Mouse (Mus musculus) heart, postnatal 0 days (tissue): ENCODE measurements around the gene Drosha. TPM values are rescaled to one million over a fixed set of nuclear protein-coding genes. Genes with fewer than 3 reads are reported as not detected.

ENCODE experiments used
- ATAC-seq: fragments of 200-750 bp; cut with Nextera tagmentation; 2 replicates; pipeline ENCODE4 v1.8.0; 2017; ENCODE audit warnings: low read depth, moderate number of reproducible peaks, moderate library complexity; ENCODE audit not compliant: insufficient read depth
- DNase-seq: peaks from one replicate; pipeline ENCODE4 v3.0.0-alpha.2; 2016; ENCODE audit warnings: low spot score
- H3K27ac ChIP-seq: fragments of 300-500 bp; sonication (generic); 2 replicates; pipeline ENCODE4 v1.5.1; 2014; ENCODE audit warnings: low read depth, mild to moderate bottlenecking
- H3K27me3 ChIP-seq: fragments of 300-500 bp; sonication (generic); 2 replicates; pipeline ENCODE4 v1.6.1; 2014; ENCODE audit warnings: low read length, mixed read lengths; ENCODE audit not compliant: control insufficient read depth, insufficient read depth
- H3K36me3 ChIP-seq: fragments of 300-500 bp; sonication (generic); replicated peaks from 2 replicates; pipeline ENCODE4 v1.6.1; 2014; ENCODE audit warnings: low read length, mixed read lengths; ENCODE audit not compliant: control insufficient read depth, insufficient read depth
- H3K4me1 ChIP-seq: fragments of 300-500 bp; sonication (generic); 2 replicates; pipeline ENCODE4 v1.6.1; 2014; ENCODE audit warnings: antibody characterized with exemption; ENCODE audit not compliant: control insufficient read depth, insufficient read depth
- H3K4me2 ChIP-seq: fragments of 300-500 bp; sonication (generic); 2 replicates; pipeline ENCODE4 v1.6.1; 2014; ENCODE audit warnings: low read depth, mild to moderate bottlenecking, low read length, moderate library complexity
- H3K4me3 ChIP-seq: fragments of 300-500 bp; sonication (generic); 2 replicates; pipeline ENCODE4 v1.5.1; 2014; ENCODE audit warnings: low read depth, low read length
- H3K9ac ChIP-seq: fragments of 300-500 bp; sonication (generic); replicated peaks from 2 replicates; pipeline ENCODE4 v1.6.1; 2014; ENCODE audit warnings: low read depth, low read length, mixed read lengths
- H3K9me3 ChIP-seq: fragments of 300-500 bp; sonication (generic); replicated peaks from 2 replicates; pipeline ENCODE4 v1.6.1; 2016; ENCODE audit warnings: low read length; ENCODE audit not compliant: control insufficient read depth
- CTCF ChIP-seq: IDR thresholded peaks from 2 replicates; pipeline ENCODE4 v1.5.1; 2016; ENCODE audit warnings: antibody characterized with exemption, control low read depth, low read depth
- EP300 ChIP-seq: IDR thresholded peaks from 2 replicates; pipeline ENCODE4 v1.6.1; 2016; ENCODE audit warnings: antibody characterized with exemption, low read depth
- WGBS: fragments of 180-500 bp; shearing (Covaris S2); extraction: QIAGEN DNeasy Blood & Tissue Kit; methylation state at CpG from one replicate; pipeline ENCODE4 v1.1.7; 2014; 5-methylcytosine and 5-hydroxymethylcytosine counted together
- polyA plus RNA-seq: library from polyadenylated mRNA; unstranded; fragments of >200 nt; fragmentation: Nextera tagmentation; extraction: Ambion mirVana; gene quantifications from 2 replicates; pipeline ENCODE4 v1.2.1, GENCODE M21; 2015
- total RNA-seq: library from RNA; depleted of rRNA; stranded (reverse); fragments of >200 nt; gene quantifications from 2 replicates; pipeline ENCODE4 v1.2.3, GENCODE M21; 2014; ENCODE audit warnings: low replicate concordance

Drosha gene
- total and polyA plus RNA-seq, 2 experiments from 2014 or later, result 10.1 to 12.4 TPM

DNA sequence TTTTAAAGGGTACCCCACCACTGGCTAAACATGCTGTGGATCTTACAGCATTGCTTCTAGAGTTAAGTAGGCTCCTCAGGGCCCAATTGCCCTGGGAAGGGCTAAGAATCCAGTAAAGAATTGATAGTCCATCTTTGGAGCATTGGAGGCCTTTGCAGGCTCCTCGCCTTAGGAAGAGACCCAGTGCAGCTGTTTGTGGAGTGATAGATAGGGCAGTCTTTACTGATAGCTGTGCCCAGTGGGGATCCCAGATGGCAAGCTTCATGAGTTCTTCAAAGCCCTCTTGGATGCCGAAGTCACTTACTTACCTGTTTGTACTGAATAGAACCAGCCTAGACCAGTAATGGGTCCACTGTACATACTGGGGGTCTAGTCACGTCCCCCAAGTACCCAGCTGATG is 34.0 kb downstream of the Drosha start:
- Histone ChIP-seq H3K27me3 (no peaks in the 10 kb centered on the region), H3K9ac (no peak overlapping the region), H3K9me3 (no peaks in the 10 kb centered on the region), H3K4me3 (no peak overlapping the region), H3K27ac (no peak overlapping the region), H3K4me1 (no peaks in the 10 kb centered on the region; the same call in 1 of the 2 replicates), H3K4me2 (no peak overlapping the region), H3K36me3 (peaks cover 70% of the 10 kb centered on the region)
- 91% methylated on average over 3 of the region's 3 CpGs for WGBS
- TF ChIP-seq CTCF, result no peak
- no peak for TF ChIP-seq EP300
- ATAC-seq (no peak), DNase-seq (no peak)

DNA sequence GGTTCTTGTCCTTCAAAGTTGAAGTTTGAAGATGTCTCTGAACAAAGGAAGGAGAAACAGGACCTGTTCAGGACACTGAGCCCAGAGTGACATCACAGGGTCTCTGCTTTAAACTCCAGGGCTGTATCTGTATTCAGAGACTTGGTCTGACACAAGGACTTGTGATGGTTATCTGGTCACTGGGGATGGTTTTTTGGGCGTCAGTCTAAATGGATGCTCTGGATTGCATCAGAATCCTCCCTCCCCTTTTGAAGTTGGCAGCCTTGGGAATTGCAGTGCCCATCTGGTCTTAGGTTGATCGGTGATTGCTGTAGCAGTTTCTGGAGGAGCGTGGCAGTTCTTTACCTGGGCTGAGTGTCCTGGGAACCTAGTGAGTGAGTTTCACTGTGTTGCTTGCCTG is 37.4 kb downstream of the Drosha start:
- no peak overlapping the region for H3K4me2 ChIP-seq
- no peak overlapping the region for H3K27ac ChIP-seq
- no peaks in the 10 kb centered on the region for H3K27me3 ChIP-seq
- H3K4me1 ChIP-seq, result no peaks in the 10 kb centered on the region; the same call in 1 of the 2 replicates
- no peak overlapping the region for H3K4me3 ChIP-seq
- no peak for ATAC-seq
- no peak overlapping the region for H3K9ac ChIP-seq
- no peak for DNase-seq
- TF ChIP-seq CTCF, result no peak
- no peak for TF ChIP-seq EP300
- peaks cover 38% of the 10 kb centered on the region for H3K36me3 ChIP-seq
- 81% methylated on average over 3 of the region's 3 CpGs for WGBS
- H3K9me3 ChIP-seq, result no peaks in the 10 kb centered on the region

- H3K4me2 ChIP-seq, result no peak overlapping the region
- no peaks in the 10 kb centered on the region for H3K27me3 ChIP-seq
- no peaks in the 10 kb centered on the region for H3K4me1 ChIP-seq
- DNase-seq, result peak; percentile 35
- ATAC-seq, result no peak
- peaks cover 41% of the 10 kb centered on the region for H3K36me3 ChIP-seq
- H3K27ac ChIP-seq, result no peak overlapping the region
- no peak for TF ChIP-seq EP300
- TF ChIP-seq CTCF, result no peak
- WGBS, result 22% methylated on average over 1 of the region's 1 CpGs
- H3K9me3 ChIP-seq, result no peaks in the 10 kb centered on the region
- H3K4me3 ChIP-seq, result no peak overlapping the region
- no peak overlapping the region for H3K9ac ChIP-seq
Observed at GRCm38 (mm10) chr15:12863669-12864068, 39.1 kb downstream of the Drosha start.

- ATAC-seq, result no peak
- H3K36me3 ChIP-seq, result peaks cover 23% of the 10 kb centered on the region
Observed at GRCm38 (mm10) chr15:12865595-12866314, 41.1 kb downstream of the Drosha start.

DNA sequence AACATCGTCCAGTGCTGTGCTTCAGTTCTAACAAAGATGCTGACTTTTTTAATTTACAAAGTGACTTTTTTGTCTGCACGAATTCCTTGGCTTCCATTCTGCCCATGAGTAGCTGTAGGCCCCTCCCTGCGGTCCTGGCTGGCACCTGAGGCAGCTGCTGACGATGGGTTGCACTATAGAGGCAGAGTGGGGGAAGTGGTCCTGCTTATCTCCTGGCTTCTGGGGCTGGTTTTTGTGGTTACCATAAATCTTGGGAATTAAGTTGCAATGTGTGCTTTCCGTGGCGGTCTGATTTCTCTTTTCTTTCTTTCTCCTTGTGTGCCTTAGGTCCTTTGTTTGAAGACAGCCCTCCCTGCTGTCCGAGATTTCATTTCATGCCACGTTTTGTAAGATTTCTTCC is 42.7 kb downstream of the Drosha start:
- ATAC-seq, result no peak
- WGBS, result 84% methylated on average over 8 of the region's 8 CpGs
- DNase-seq, result no peak
- no peak overlapping the region for H3K27ac ChIP-seq
- no peak for TF ChIP-seq EP300
- no peak for TF ChIP-seq CTCF
- H3K4me1 ChIP-seq, result no peaks in the 10 kb centered on the region
- H3K27me3 ChIP-seq, result no peaks in the 10 kb centered on the region
- no peak overlapping the region for H3K9ac ChIP-seq
- H3K9me3 ChIP-seq, result no peaks in the 10 kb centered on the region
- H3K4me2 ChIP-seq, result no peak overlapping the region
- no peak overlapping the region for H3K4me3 ChIP-seq
- H3K36me3 ChIP-seq, result peaks cover 15% of the 10 kb centered on the region

More at GRCm38 (mm10) chr15:12865595-12866314, 41.1 kb downstream of the Drosha start:
- 67% methylated on average over 7 of the region's 7 CpGs for WGBS
- DNase-seq, result no peak
- Histone ChIP-seq H3K4me2 (no peak overlapping the region), H3K9me3 (no peaks in the 10 kb centered on the region), H3K27me3 (no peaks in the 10 kb centered on the region), H3K27ac (no peak overlapping the region), H3K9ac (no peak overlapping the region), H3K4me1 (no peaks in the 10 kb centered on the region), H3K4me3 (no peak overlapping the region)
- TF ChIP-seq CTCF (no peak), EP300 (no peak)
